Mouse (Mus musculus) embryonic facial prominence, embryonic 10.5 days (tissue): ENCODE results near the gene Mcm2. TPM values are rescaled to one million over a fixed set of nuclear protein-coding genes. Genes with fewer than 3 reads are reported as not detected.

Source experiments
- DNase-seq: peaks from one replicate; pipeline ENCODE4 v3.0.0-alpha.2; 2017; ENCODE audit warnings: low spot score
- H3K27ac ChIP-seq: fragments of 300-500 bp; sonication (generic); replicated peaks from 2 replicates; pipeline ENCODE4 v1.5.1; 2016; ENCODE audit warnings: mild to moderate bottlenecking
- H3K27me3 ChIP-seq: fragments of 300-500 bp; sonication (generic); replicated peaks from 2 replicates; pipeline ENCODE4 v1.6.1; 2016; ENCODE audit warnings: low read depth, mild to moderate bottlenecking; ENCODE audit not compliant: poor library complexity, severe bottlenecking
- H3K36me3 ChIP-seq: fragments of 300-500 bp; sonication (generic); replicated peaks from 2 replicates; pipeline ENCODE4 v1.6.1; 2016; ENCODE audit warnings: mild to moderate bottlenecking, moderate library complexity
- H3K4me1 ChIP-seq: fragments of 300-500 bp; sonication (generic); 2 replicates; pipeline ENCODE4 v1.6.1; 2016
- H3K4me3 ChIP-seq: fragments of 300-500 bp; sonication (generic); 2 replicates; pipeline ENCODE4 v1.5.1; 2016; ENCODE audit warnings: mild to moderate bottlenecking, moderate library complexity
- H3K9me3 ChIP-seq: fragments of 300-500 bp; sonication (generic); 2 replicates; pipeline ENCODE4 v1.6.1; 2016; ENCODE audit warnings: mild to moderate bottlenecking
- WGBS: fragments of 180-500 bp; shearing (Covaris S2); methylation state at CpG from one replicate; pipeline ENCODE4 v1.1.7; 2016; 5-methylcytosine and 5-hydroxymethylcytosine counted together
- polyA plus RNA-seq: library from polyadenylated mRNA; unstranded; fragments of >200 nt; fragmentation: Nextera tagmentation; extraction: Ambion mirVana; gene quantifications from 2 replicates; pipeline ENCODE4 v1.2.1, GENCODE M21; 2016

The Mcm2 gene
- polyA plus RNA-seq, 1 experiment from 2014 or later, result 262 TPM

DNA sequence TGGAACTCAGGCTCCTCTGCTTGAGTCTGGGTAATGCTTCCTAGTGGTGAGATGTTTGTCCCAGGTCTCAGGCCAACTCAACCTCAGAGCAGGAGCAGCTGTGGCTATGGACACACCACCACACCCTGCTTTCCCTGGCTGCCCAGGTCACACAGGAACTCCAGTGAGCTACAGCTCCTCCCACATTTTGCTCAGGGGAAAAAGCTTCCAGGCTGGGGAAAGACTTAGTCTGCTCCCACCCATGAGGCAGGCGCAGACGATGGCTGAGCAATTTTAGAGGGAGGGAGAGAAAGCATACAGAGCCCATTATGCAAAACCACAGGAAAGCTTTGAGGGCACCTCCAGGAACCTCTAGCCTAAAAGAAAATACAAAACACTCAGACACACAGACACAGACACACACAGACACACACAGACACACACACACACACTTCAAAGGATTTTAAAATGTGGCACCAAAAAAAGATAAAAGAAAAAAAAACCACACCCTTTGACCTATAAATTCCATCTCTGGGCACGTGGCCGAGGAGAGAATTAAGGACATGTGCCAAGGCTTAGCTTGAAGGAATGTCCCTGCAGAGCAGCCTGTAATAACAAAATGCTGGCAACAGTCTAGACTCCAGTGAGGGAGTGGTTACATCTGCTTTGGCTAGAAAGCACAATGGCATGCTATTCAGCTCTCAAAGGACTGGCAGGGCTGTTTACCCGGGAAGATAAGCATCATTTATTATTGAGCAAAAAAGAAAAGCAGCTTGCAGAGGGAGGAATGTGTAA, 26.1 kb upstream of the Mcm2 start:
- H3K27ac ChIP-seq, result peak overlapping the region; percentile 82
- no peaks in the 10 kb centered on the region for H3K9me3 ChIP-seq
- no peaks in the 10 kb centered on the region for H3K27me3 ChIP-seq
- H3K4me1 ChIP-seq, result peaks cover 47% of the 10 kb centered on the region
- no peak overlapping the region for H3K4me3 ChIP-seq
- WGBS, result 3% methylated on average over 5 of the region's 5 CpGs
- peak; percentile 49 for DNase-seq
- no peaks in the 10 kb centered on the region for H3K36me3 ChIP-seq

DNA sequence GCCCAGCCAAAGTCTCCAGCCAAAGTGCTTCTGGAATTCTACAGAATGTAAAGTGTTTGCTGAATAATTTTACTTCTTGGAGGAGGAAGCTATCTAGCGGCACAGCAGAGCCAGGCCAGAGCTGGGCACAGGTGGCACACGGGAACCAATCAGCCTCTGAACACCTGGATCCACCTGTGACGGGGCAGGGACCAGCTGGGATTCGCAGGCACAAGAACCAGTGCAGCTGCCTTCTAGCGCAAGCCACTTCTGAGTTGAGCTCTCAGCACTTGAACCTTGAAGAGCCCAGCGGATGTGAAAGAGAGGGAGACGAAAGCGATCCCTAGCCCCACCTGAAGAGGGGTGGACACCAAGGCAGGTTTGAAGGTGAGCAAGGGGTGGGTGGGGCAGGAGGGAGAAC, 20.2 kb upstream of the Mcm2 start:
- 71% methylated on average over 8 of the region's 8 CpGs for WGBS
- Histone ChIP-seq H3K36me3 (no peaks in the 10 kb centered on the region), H3K4me1 (peaks cover 3% of the 10 kb centered on the region), H3K27me3 (no peaks in the 10 kb centered on the region), H3K9me3 (no peaks in the 10 kb centered on the region), H3K27ac (no peak overlapping the region), H3K4me3 (no peak overlapping the region)
- no peak for DNase-seq

DNA sequence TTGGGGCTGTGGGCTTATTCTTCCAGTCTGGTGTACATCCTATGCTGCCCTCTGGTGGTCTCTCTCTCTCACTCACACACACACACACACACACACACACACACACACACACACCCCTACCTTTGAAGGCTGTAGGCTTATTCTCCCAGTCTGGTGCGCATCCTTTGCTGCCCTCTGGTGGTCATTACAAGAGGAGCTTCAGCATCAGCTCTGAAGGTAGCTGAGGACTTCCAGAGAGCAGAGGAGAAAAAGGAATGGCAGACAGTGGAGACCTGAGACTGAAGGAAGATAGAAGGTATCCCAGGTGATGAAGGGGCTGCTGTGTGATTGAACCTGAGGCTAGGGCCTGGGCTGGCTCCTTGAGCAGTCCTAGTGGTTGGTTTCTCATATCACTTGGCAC, 17.6 kb upstream of the Mcm2 start:
- peak; percentile 48 for DNase-seq
- 52% methylated on average over 1 of the region's 1 CpGs for WGBS
- Histone ChIP-seq H3K27me3 (no peaks in the 10 kb centered on the region), H3K4me1 (no peaks in the 10 kb centered on the region), H3K4me3 (no peak overlapping the region), H3K27ac (no peak overlapping the region), H3K9me3 (no peaks in the 10 kb centered on the region), H3K36me3 (peaks cover 20% of the 10 kb centered on the region)

DNA sequence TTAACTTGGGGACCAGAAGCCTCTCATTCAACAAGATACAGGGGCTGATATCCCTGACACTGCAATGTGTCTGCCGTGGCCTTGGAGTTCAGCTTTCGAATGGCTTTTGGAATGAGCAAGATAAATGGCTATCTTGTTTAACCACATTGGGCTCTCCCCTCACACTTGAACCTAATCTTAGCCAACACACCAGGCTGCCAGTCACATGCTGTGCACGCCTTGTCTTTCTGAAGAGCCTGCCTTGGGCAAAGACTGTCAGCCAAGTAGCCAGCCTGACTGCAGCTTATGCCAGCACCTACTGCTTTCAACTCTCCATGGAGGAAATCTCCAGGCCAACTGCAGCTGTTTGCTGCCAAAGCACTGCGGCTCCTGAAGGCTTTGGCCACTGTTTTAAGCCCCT, 16.9 kb upstream of the Mcm2 start:
- H3K9me3 ChIP-seq, result no peaks in the 10 kb centered on the region
- H3K36me3 ChIP-seq, result peaks cover 27% of the 10 kb centered on the region
- no peaks in the 10 kb centered on the region for H3K27me3 ChIP-seq
- H3K4me3 ChIP-seq, result no peak overlapping the region
- no peak for DNase-seq
- H3K27ac ChIP-seq, result no peak overlapping the region
- 85% methylated on average over 4 of the region's 4 CpGs for WGBS
- no peaks in the 10 kb centered on the region for H3K4me1 ChIP-seq

DNA sequence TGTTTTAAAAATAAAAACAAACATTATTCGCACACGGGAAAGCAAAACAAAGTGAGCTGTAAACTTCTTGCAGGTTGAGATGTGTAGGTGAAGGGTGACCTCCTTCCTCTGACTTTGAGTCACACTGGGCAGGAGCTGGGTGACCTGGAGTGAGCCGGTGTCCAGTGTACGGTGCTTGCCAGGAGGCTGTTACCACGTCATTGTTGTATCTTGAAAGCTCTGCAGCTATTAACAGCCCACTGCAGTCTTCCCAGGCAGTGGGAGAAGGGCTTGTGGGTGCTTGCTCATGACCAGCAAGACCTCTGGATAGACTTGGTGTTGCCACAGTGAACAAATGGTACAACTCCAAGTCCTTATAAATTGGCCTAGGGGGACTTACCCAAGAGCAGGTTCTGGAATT, 16.2 kb upstream of the Mcm2 start:
- no peak overlapping the region for H3K4me3 ChIP-seq
- no peaks in the 10 kb centered on the region for H3K4me1 ChIP-seq
- no peaks in the 10 kb centered on the region for H3K9me3 ChIP-seq
- peaks cover 34% of the 10 kb centered on the region for H3K36me3 ChIP-seq
- 87% methylated on average over 5 of the region's 5 CpGs for WGBS
- no peak for DNase-seq
- H3K27ac ChIP-seq, result no peak overlapping the region
- H3K27me3 ChIP-seq, result no peaks in the 10 kb centered on the region

DNA sequence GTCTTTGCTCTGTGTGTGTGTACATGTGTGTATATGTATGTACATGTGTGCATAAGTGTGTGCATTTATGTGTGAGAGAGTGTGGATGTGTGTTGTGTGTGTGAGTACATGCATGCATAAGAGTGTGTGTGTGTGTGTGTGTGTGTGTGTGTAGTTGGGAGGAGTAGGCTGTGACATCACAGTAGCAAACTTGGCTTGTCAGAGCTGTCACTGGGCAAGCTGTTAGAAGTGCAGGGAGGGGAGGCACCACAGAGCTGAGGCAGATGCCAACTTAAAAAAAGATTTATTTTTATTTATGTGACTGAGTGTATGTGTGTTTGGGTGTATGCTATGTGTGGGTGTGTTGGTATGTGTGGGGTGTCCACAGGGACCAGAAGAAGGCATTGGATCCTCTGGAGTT, 14.9 kb upstream of the Mcm2 start:
- no peak overlapping the region for H3K4me3 ChIP-seq
- peaks cover 48% of the 10 kb centered on the region for H3K36me3 ChIP-seq
- H3K4me1 ChIP-seq, result no peaks in the 10 kb centered on the region
- no peak overlapping the region for H3K27ac ChIP-seq
- no peaks in the 10 kb centered on the region for H3K27me3 ChIP-seq
- no peaks in the 10 kb centered on the region for H3K9me3 ChIP-seq
- DNase-seq, result no peak

DNA sequence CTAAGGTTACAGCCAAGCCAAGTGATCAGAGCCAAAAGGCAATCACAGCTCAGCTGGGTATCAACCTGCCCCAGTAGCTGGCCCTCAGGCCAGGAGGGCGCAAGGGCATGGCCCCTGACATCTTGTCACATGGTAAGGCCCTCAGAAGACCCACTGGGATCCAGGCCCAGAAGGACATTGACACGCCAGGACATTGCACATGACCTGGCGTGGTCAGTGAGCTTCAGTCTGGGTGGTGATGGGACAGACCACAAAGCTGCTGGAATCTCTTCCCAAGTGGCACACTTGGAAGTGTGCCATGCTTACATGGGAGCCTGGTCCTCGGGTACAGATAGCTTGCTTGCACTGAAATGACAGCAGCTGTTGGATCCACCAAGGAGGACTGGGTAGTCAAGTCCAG, 14.4 kb upstream of the Mcm2 start:
- no peaks in the 10 kb centered on the region for H3K27me3 ChIP-seq
- H3K9me3 ChIP-seq, result no peaks in the 10 kb centered on the region
- H3K27ac ChIP-seq, result no peak overlapping the region
- H3K4me3 ChIP-seq, result no peak overlapping the region
- WGBS, result 85% methylated on average over 4 of the region's 4 CpGs
- H3K4me1 ChIP-seq, result no peaks in the 10 kb centered on the region
- H3K36me3 ChIP-seq, result peaks cover 52% of the 10 kb centered on the region
- DNase-seq, result no peak

DNA sequence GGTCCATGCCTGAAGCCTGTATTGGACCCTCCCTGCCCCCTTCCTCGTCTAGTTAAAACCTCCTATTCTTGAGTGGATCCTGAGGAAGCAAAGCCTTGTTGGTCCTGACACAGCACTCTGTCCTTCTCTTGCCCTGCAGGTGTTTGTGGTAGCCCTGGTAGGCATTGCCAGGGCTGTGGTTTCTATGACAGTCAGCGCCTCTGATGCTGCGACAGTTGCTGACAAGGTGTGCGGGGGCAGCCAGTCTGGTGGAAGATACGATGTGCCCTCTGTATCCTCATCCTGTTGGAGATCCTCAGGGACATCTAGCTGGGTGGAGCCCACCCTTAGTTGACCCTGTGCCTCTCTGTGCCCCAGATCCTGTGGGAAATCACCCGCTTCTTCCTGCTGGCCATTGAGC, 10.6 kb upstream of the Mcm2 start:
- Histone ChIP-seq H3K4me3 (no peak overlapping the region), H3K4me1 (peaks cover 31% of the 10 kb centered on the region), H3K27me3 (no peaks in the 10 kb centered on the region), H3K9me3 (no peaks in the 10 kb centered on the region), H3K27ac (no peak overlapping the region), H3K36me3 (peaks cover 61% of the 10 kb centered on the region)
- WGBS, result 87% methylated on average over 6 of the region's 6 CpGs
- DNase-seq, result no peak

DNA sequence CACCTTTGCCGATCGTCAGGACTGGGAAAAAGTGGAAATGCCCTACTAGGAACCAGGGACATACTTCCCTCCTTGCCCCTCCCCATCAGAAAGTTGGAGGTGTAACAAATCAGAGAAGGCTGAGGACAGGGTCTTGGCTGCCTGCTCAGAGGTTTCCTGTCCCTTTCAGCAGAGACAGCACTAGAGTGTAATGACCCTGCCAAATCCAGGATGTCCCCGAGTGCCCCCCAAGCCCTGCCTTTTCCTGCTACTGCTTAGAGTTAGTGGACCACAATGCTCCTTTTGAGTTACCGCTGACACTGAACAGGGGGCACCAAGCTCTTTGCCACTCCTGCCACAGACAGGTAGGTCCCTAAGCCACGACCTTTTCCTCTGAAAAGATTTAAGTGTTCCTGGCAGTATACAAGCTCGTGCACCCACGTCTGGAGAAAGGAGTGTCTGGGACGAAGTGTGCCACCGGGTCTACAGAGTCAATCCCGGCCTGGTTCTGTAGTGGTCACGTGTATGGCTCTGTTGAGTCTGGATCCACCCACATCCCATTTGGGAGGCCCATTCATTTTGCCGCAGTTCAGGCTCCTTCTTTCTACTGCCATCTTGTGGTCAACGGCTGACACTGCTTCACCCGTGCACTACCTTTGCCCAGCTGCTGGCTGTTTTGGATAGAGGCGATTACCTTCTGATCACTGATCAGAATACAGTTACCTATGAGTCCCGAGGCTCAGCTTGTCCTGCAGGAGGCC, 8.0 kb upstream of the Mcm2 start:
- Histone ChIP-seq H3K27me3 (no peaks in the 10 kb centered on the region), H3K36me3 (peaks cover 44% of the 10 kb centered on the region), H3K4me1 (peaks cover 50% of the 10 kb centered on the region), H3K4me3 (peak overlapping the region; percentile 34; the same call in 1 of the 2 replicates), H3K27ac (no peak overlapping the region), H3K9me3 (no peaks in the 10 kb centered on the region)
- WGBS, result 17% methylated on average over 16 of the region's 16 CpGs
- DNase-seq, result peak; percentile 77

DNA sequence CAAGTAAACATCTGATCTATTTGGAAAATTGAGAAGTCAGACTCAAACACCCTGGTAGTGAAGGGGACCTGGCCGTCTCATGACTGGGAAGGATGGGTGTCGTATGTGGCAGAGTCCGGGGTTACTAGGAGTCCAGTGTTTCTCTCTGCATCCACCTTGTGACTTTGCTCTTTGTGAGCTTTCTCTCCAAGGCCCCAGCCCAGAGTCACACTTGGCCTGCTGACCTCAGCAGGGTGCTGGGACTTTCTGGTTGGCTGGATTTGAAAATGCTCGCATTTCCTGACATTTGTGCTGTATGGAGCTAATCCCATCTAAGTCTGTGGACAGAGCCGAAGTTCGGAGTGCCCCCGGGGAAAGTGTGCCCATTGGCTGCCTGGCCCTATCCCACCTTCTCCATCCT, 6.5 kb upstream of the Mcm2 start:
- Histone ChIP-seq H3K36me3 (peaks cover 29% of the 10 kb centered on the region), H3K27me3 (no peaks in the 10 kb centered on the region), H3K27ac (no peak overlapping the region), H3K4me3 (no peak overlapping the region), H3K9me3 (no peaks in the 10 kb centered on the region), H3K4me1 (peaks cover 58% of the 10 kb centered on the region)
- WGBS, result 84% methylated on average over 7 of the region's 7 CpGs
- no peak for DNase-seq

DNA sequence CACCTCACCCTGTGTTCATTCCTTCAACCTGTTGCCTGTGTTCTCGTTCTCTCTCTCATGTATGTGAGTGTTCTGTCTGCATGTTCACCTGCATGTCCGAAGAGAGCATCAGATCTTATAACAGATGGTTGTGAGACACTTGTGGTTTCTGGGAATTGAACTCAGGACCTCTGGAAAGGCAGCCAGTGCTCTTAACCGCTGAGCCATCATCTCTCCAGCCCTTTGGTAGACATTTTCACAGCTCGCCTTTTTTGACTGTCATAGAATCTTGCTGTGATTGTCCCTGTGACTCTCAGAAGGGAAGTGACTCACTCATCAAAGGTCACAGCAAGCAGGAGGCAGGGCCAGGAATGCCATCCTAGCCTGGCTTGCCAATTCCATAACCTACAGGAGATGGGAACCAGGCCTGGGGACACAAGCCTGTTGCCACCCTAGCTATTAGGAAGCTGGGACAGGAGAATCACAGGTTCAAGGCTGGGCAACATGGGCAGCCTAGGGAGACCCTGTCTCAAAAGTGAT, 5.9 kb upstream of the Mcm2 start:
- Histone ChIP-seq H3K4me1 (peaks cover 58% of the 10 kb centered on the region), H3K27ac (no peak overlapping the region), H3K4me3 (no peak overlapping the region), H3K27me3 (no peaks in the 10 kb centered on the region), H3K36me3 (peaks cover 24% of the 10 kb centered on the region), H3K9me3 (no peaks in the 10 kb centered on the region)
- WGBS, result 93% methylated on average over 4 of the region's 4 CpGs
- DNase-seq, result no peak

DNA sequence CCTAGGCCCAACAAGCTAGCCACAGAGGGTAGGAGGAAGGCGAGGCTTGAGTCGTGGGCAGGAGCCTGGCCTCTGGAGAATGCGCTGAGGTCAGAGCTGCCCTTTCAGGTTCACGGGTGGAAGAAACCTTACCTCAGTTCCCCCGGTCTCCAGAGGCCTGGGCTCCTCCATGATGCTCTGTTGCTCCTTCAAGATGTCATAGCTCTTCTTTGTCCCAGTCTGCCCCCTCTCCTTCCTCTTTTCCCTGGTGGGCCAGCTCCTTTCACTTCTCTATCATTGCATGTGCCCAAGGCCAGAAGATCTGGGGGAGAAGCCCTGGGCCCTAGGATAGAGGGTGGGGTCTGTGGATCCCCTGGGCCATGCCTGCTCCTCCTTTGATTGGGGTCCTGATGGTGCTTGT, 5.1 kb upstream of the Mcm2 start:
- Histone ChIP-seq H3K9me3 (no peaks in the 10 kb centered on the region), H3K27me3 (no peaks in the 10 kb centered on the region), H3K27ac (no peak overlapping the region), H3K36me3 (peaks cover 16% of the 10 kb centered on the region), H3K4me1 (peaks cover 63% of the 10 kb centered on the region), H3K4me3 (peak overlapping the region; percentile 88)
- WGBS, result 83% methylated on average over 5 of the region's 5 CpGs
- no peak for DNase-seq
